Mouse (Mus musculus) spleen, embryonic (tissue): ENCODE measurements around the gene Ccdc185.

Experiments
- CTCF ChIA-PET: fragments of 350-600 bp; sonication (Branson Sonifier 250); formaldehyde crosslinking; loops from one replicate; lab custom pipeline; 2022; lab: Charles Lee

The Ccdc185 gene

GRCm38 (mm10) chr1:182749080-182749479 lies at the start of gene Ccdc185:
TSS of gene Ccdc185 (minus strand) at chr1:182749180.
- CTCF ChIA-PET, result no interaction called here

DNA sequence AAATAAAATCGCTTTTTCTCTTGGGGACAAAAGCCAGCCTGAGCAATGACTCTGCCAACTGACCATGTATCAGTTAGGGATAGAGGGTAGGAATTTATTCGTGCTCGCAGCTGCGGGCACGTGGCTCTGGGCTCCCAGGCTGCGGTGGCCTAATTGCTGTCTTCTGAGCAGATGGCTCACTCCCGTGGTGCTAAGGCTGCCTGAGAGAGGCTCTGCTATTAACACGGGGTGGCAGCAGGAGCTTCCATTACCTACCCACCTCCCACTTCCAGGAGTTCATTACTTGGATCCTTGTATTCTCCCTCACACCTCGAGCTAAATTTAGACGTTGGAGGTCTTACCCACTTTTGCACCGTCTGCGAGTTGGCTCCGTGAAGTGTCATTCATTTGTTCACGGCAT lies 48.1 kb upstream of the Ccdc185 start:
- CTCF ChIA-PET, result no interaction called here

DNA sequence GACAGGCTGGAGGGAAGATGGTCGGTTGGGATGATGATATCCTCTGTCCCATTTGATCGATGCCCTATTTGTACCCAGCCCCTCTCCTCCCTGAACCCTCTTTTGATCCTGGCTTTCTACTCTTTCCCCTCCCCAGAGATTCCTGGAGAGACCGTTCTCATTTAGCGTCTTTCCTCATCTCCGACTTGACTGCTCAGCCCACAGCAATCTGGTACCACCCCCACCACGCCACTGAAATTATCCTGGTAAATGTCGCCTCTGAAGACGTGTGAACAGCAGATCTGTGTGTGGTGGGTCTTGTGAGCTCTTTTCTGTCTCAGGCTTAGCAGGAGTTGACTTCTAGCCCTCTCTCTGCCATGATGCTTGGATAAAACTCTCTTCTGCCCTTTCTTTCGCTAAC lies 45.6 kb upstream of the Ccdc185 start:
- CTCF ChIA-PET, result no interaction called here

GRCm38 (mm10) chr1:182794221-182794620 lies 45.2 kb upstream of the Ccdc185 start:
- CTCF ChIA-PET, result no interaction called here

DNA sequence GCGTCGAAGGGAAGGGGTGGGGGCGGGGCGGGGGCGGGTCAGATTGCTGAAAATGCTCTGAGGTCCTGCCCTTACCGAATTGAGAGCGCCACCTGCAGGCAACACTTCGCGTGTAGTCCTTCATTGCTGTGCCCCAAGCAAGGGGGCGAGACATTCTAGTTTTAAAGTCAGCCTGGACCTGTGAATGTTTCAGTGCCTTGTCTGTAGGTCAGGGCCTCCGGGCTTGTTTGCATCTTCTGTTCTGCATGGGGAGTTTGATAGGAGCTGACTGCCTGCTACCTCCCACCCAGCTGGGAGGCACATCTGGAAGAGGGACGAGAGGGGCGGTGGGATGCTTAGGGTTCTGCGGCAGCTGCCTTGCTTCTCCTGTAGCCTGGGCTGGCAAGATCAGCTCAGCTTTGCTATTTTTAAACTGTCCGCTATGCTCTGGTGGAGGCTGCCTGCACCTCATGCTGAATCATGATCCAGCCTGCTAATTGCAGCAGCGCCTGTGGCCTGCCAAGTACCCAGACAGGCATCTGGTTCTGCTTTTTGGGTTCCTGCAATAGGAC lies 43.6 kb upstream of the Ccdc185 start:
- CTCF ChIA-PET, result no interaction called here

DNA sequence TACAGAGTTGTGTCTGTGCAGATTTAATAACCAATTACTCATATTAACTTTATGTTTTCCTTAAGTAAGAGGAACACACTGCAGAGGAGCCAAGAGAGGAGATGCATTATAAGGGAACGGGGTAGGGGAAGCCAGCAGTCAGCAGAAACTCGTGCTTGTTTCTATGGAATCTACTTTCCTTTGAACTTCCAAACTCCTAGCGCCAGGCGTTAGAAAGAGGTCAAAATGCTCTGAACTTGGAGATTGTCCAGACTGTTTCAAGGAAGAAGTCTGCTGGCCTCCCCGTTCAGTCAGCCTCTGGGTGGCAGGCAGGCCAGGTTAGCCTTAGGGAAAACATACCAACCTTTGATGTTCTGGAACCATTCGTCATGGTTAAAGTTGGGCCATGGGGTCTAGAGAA lies 39.9 kb upstream of the Ccdc185 start:
- CTCF ChIA-PET, result no interaction called here

DNA sequence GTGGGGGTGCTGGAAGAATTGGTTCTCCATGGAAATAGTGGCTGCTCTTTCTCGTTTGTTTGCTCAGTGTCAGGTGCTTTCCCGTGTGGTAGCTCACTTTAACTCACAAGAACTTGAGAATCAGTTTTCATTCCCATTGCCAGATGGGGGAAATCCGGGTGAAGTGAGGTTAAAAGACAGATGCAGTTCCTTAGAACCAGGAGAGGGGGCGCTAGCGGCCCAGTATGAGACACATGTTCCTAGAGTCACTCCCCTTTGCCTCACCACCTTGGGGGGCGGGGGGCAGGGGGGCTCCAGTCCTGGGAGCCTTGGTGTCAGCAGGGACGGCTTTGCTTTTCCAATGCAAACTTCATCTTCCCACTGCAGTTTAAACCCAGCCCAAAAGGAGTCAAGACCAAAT lies 38.0 kb upstream of the Ccdc185 start:
- CTCF ChIA-PET, result no interaction called here

DNA sequence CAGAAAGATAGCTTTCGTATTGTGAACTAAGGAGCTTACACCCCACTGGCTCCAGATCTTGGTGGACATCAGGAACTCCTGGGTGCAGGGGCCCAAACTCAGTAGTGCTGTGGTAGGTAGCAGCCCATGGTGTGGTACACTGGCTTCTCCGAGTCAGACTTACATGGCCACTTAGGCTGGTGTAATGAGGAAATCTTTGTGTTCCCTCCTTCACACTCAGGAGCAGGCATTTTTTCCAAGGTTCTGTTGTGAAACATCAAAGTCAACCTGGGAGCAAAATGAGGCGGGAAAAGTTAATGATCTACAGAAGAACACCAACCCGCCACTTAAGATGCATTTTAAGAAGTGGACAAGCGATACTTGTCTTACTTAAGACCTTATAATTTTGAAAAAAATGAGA lies 36.5 kb upstream of the Ccdc185 start:
- CTCF ChIA-PET, result no interaction called here

DNA sequence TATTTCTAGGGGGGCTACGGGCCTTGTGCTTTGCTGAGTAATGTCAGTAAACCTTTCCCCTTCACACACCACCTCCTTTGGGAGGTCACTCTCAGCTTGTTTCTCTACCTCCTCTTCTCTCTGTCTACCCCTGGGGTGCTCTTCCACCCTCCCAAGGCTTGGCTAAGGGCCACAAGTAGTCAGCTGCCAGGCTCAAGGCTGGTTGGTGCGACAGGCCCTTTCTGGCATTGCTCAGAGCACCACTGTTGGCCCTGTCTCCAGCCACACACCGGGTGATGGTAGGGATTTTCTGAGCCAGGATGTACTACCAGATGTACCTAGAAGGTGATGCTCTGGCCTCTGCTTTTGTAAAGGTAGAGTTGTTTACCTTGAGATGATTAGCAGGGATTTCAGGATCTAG lies 35.8 kb upstream of the Ccdc185 start:
- CTCF ChIA-PET, result no interaction called here

DNA sequence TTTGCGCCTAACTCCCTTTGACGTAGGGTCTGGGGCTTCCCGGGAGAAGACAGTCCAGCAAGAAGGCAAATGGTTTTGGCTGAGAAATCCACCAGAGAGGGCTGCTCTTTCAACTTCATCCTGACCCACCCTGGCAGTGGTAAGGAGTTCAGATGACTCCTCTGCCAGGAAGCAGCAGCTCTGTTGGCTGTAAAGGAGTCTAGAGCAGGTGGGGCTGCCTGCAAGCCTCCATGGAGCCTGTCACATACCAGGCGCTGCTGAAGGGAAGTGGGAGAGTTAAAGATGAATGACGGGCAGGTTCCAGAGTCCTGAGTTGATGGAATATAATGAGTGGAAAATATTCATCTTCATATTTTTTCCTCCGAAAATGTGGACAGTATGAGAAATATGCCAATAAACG lies 34.8 kb upstream of the Ccdc185 start:
- CTCF ChIA-PET, result no interaction called here

DNA sequence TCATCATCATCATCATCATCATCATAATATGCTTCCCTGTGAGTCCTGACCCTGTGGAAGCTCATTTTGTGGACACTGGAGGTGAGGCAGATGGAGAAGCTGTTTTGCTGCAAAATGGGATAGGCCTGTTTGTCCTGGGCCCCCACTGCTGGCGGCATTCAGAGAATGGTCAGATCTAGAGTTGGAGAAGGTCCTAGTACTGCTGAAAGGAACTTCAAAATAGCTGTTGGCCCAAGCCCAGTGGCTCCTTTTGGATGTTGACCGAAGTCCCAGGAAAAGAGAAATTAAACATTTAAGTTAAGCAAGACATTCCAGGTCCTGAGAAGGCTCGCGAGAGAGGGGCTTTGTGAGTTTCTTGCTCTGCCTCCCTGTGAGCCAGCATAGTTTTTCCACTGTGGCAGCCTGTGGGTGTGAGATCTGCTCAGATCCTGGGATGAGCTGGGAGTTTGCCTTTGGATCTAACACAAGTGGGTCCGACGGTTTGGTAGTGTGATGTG lies 30.1 kb upstream of the Ccdc185 start:
- CTCF ChIA-PET, result no interaction called here

DNA sequence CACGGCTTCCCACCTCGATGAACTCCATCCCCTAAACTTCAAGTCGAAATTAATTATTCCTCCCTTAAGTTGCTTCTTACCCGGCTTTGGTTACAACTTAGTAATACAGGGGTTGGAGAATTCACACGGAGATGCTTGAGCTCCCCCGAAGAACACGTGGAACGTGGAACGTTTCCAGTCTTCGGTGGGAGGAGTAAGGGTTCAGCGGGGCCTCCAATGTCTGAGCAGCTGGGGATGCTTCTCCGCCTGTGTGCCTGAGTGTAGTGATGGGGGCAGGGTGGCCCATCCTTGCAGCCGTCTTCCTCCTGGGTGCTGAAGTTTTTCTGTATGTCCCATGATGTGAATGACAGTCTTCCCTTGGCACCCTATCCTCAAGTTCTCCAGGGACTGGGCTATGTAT lies 29.2 kb upstream of the Ccdc185 start:
- CTCF ChIA-PET, result no interaction called here

- CTCF ChIA-PET, result no interaction called here
These were observed 27.9 kb upstream of the Ccdc185 start for GRCm38 (mm10) chr1:182776749-182777410.

DNA sequence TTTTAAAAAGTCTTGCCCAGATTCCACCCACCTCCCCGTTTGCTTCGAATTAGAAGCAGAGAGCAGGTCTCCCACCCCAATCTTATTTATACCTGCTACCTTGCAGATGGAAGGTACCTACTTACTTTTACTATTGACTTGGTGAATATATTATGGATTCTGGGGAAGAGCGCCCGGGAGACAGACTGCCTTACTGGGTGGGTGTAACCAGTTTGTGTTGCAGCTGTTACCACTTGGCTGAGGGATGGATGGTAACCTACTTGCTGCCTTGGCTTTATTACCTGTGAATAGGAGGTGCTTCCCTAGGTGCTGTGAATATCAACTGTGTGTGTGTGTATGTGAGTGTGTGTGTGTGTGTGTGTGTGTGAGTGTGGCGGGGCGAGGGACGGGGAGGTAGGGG lies 26.6 kb upstream of the Ccdc185 start:
- CTCF ChIA-PET, result no interaction called here

- CTCF ChIA-PET, result no interaction called here
These were observed 15.7 kb upstream of the Ccdc185 start for GRCm38 (mm10) chr1:182764541-182765281.

- CTCF ChIA-PET, result no interaction called here
These were observed 14.9 kb upstream of the Ccdc185 start, which contains the start of gene Susd4 for GRCm38 (mm10) chr1:182763716-182764461. TSS of gene Susd4 (plus strand) at chr1:182763860.

GRCm38 (mm10) chr1:182763191-182763715 lies 14.3 kb upstream of the Ccdc185 start:
- CTCF ChIA-PET, result no interaction called here

DNA sequence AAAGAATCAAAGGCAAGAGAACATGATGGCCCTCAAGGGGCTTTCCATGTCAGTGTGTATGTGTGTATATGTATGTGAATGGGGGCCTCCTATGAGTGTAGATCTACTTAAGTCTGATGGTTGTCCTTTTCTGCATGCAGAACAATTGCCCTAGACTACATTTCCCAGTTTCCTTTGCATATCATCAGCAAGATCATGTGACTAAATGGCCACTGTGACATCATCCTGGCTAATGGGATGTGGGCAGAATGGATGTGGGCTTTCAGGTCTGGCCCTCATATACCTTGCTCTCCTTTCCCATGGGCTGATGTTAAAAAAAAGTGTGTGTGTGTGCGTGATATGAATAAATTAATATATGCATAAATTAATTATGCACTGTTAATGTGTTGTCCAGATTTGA lies 9.8 kb upstream of the Ccdc185 start:
- CTCF ChIA-PET, result no interaction called here

DNA sequence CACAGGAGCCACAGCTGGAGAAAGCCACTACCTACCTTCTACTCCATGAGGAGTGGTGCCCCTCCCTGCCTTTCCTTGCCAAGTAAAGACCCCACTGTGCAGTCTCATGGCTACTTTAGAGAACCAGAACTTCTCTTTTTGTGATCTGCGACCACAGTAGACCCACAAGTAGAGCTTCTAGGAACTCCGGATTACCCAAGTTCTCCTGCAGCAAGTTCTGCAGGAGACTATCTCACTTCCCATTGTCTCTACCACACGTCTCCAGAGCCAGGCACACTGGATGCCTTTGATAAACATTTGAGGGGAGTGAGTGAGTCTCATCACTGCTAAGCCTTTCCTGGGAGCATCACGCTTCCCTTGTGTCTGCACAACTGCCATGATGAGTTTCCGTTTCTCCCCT lies 5.9 kb upstream of the Ccdc185 start:
- CTCF ChIA-PET, result no interaction called here

GRCm38 (mm10) chr1:182753694-182754093 lies 4.7 kb upstream of the Ccdc185 start:
- CTCF ChIA-PET, result no interaction called here

DNA sequence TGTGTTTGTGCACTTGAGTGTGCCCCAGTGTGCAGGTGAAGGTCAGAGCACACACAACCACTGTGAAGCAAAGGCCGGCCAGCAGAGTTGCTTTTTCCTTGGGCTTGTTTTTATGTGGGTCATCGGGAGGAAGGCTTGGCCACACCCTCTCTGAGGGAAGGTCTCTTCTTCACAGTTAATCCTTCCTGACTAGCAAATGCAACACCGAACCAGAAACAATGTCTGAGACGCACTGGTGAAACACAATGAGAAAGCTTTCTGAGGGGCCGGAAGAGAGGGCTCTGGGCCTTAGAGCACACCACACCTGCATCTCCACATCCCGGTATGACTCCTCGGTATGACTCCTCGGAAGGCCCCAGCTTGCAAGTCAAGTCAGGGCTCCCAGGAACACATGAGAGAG lies 2.3 kb upstream of the Ccdc185 start:
- CTCF ChIA-PET, result no interaction called here

GRCm38 (mm10) chr1:182747834-182748233 lies 1.1 kb downstream of the Ccdc185 start:
- CTCF ChIA-PET, result no interaction called here
